Mouse (Mus musculus) small intestine, adult 2 months (tissue): ENCODE results near the gene Trim54. TPM values are rescaled to one million over a fixed set of nuclear protein-coding genes. Genes with fewer than 3 reads are reported as not detected.

Experiments
- H3K27ac ChIP-seq: fragments of 200-500 bp; 2 replicates; pipeline ENCODE4 v1.5.1; 2012; ENCODE audit warnings: low read depth, low read length, control low read depth, inconsistent platforms; ENCODE audit not compliant: insufficient read depth
- H3K27me3 ChIP-seq: fragments of 200-500 bp; 2 replicates; pipeline ENCODE4 v1.6.1; 2012; ENCODE audit warnings: mild to moderate bottlenecking, moderate library complexity, low read length, inconsistent platforms; ENCODE audit not compliant: control insufficient read depth, insufficient read depth
- H3K36me3 ChIP-seq: fragments of 200-500 bp; 2 replicates; pipeline ENCODE4 v1.6.1; 2012; ENCODE audit warnings: mild to moderate bottlenecking, low read length, control low read depth, inconsistent platforms; ENCODE audit not compliant: control insufficient read depth, insufficient read depth
- H3K4me1 ChIP-seq: fragments of 200-500 bp; 2 replicates; pipeline ENCODE4 v1.6.1; 2012; ENCODE audit warnings: low read length, inconsistent platforms, mixed read lengths; ENCODE audit not compliant: control insufficient read depth, insufficient read depth, insufficient read length
- H3K4me3 ChIP-seq: fragments of 200-500 bp; 2 replicates; pipeline ENCODE4 v1.5.1; 2012; ENCODE audit warnings: low read depth, mild to moderate bottlenecking, control low read depth, inconsistent platforms, low read length, moderate library complexity
- CTCF ChIP-seq: fragments of 200-500 bp; IDR thresholded peaks from 2 replicates; pipeline ENCODE4 v1.5.1; 2012; ENCODE audit warnings: low read depth, mild to moderate bottlenecking, control low read depth, inconsistent platforms, low read length, moderate library complexity, mixed read lengths; ENCODE audit not compliant: insufficient replicate concordance, insufficient read length; ENCODE audit errors: extremely low read depth
- POLR2A ChIP-seq: fragments of 200-500 bp; IDR thresholded peaks from 2 replicates; pipeline ENCODE4 v1.6.1; 2012; ENCODE audit warnings: low read depth, mild to moderate bottlenecking, control low read depth, inconsistent platforms, low read length, moderate library complexity
- WGBS: fragments of 180-500 bp; shearing (Covaris S2); methylation state at CpG from one replicate; pipeline ENCODE4 v1.1.7; 2018; 5-methylcytosine and 5-hydroxymethylcytosine counted together
- polyA plus RNA-seq: library from polyadenylated mRNA; depleted of rRNA; stranded (reverse); fragments of >200 nt; gene quantifications from 2 replicates; pipeline ENCODE4 v1.2.3, GENCODE M21; 2012

Gene Trim54
- polyA plus RNA-seq, 1 experiment: not detected

DNA sequence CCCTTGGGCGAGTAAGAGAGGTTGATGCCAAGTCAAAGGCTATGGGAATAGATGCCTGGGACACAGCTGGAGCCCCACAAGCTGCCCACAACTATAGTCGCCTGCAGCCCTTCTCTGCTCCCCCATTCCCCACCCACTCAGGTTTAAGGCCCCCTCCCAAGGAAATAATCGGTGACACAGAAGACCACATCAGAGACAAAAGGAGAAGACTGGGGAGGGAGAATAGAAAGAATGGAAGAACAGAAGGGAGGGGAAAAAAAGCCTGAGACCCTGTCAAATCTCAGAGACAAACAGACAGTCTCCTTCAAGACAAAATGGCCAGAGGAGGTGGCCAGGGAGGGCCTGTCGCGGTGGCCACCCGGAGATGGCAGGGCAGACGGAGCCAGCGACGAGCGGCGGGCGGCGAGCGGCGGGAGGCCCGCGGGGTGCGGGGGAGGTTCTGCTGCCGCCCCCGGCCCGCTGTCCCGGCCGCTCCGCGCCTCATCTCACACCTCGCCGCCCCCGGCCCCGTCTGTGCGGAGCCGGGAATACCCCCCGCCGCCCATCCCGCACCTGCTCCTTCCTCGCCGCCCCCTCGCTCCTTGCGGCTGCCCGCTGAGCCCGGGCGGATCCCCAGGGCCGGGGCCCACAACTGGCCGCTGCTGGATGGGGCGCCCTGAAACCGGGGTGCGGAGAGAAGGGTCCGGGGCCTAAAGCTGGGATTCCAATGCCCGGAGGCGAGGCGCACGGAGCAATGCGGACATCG is 24.1 kb upstream of the Trim54 start:
- Histone ChIP-seq H3K4me1 (peaks cover 16% of the 10 kb centered on the region), H3K36me3 (no peaks in the 10 kb centered on the region), H3K4me3 (peak overlapping the region; percentile 64), H3K27me3 (peaks cover 58% of the 10 kb centered on the region), H3K27ac (no peak overlapping the region)
- no peak for TF ChIP-seq POLR2A
- no peak for TF ChIP-seq CTCF
- 6% methylated on average over 53 of the region's 53 CpGs for WGBS

DNA sequence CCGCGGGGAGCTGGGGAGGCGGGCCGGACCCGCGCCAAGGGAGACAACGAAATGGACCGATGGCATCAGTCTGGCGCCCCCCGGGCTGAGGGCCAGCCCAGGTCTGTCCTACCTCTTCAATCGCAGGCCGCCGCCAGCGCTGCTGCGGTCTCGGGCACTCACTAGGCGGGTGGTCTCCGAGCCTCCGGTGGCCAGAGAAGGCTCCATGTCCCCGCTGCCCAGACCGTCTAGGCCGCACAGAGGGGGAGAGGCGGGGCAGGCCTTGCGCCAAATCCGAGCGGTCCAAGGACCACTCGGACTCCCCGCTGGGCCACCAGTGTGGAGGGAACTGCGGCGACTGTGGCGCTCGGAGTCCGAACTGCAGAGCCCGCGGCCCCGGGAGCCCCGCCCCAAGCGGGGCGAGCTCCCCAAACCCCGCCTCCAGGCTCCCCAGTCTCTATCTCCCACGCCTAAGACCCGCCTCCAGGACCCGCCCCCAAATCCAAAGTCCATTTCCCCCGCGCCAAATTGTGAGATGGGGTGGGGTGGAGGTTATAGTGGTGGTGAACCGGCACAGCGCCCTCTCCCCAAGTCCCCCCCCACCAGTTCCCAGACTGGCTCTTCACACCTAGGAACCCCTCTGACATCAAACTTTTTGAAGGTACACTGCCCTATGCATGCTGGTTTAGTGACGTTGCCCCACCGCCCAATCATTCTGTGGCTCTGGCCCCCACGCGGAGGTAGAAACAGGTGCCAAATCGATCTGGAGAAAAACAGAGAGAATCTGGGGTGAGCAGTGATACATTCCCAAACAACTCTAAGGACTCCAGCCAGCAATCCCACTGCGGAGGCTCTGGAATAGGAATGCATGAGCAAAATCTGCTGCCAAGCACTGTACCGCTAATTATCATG is 23.1 kb upstream of the Trim54 start:
- no peak for TF ChIP-seq POLR2A
- TF ChIP-seq CTCF: no peak
- peak overlapping the region; percentile 64 for H3K4me3 ChIP-seq
- H3K27ac ChIP-seq: no peak overlapping the region
- H3K4me1 ChIP-seq: peaks cover 16% of the 10 kb centered on the region
- peaks cover 58% of the 10 kb centered on the region for H3K27me3 ChIP-seq
- WGBS: 2% methylated on average over 50 of the region's 54 CpGs
- no peaks in the 10 kb centered on the region for H3K36me3 ChIP-seq

DNA sequence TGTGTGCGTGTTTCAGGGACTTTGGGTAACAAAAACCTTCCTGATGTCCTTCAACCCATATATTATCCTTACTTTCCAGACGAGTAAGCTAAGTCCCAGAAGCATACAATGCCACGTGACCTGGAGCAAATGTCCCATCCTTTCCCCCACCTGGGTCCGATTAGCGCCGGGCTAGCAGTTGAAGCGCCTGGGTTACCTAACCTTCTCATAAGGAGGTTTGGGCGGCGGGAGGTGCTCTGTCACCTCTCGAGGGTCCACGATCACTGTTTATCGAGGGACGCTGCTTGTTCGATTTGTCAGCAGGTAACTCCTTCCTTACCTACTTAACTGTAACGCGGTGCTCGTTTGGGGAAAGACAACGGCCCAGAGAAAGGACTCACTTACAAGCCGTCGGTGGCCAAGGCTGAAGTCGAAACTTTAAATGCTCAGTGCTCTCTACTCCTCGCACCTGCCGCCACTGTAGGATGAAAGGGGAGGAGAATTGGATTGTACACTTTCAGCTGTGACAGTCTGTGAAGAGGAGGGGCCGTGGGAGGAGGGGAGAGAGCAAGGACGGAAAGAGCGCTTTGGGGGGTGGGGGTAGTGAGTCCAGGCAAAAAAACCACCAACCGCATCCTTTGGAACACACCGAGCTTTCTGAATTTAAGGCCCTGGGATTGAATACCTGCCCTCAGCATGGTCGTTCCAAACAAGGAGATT is 22.3 kb upstream of the Trim54 start:
- 2% methylated on average over 29 of the region's 29 CpGs for WGBS
- Histone ChIP-seq H3K4me3 (peak overlapping the region; percentile 47), H3K27me3 (peaks cover 58% of the 10 kb centered on the region), H3K27ac (no peak overlapping the region), H3K36me3 (no peaks in the 10 kb centered on the region), H3K4me1 (peaks cover 16% of the 10 kb centered on the region)
- TF ChIP-seq CTCF (no peak), POLR2A (no peak)

DNA sequence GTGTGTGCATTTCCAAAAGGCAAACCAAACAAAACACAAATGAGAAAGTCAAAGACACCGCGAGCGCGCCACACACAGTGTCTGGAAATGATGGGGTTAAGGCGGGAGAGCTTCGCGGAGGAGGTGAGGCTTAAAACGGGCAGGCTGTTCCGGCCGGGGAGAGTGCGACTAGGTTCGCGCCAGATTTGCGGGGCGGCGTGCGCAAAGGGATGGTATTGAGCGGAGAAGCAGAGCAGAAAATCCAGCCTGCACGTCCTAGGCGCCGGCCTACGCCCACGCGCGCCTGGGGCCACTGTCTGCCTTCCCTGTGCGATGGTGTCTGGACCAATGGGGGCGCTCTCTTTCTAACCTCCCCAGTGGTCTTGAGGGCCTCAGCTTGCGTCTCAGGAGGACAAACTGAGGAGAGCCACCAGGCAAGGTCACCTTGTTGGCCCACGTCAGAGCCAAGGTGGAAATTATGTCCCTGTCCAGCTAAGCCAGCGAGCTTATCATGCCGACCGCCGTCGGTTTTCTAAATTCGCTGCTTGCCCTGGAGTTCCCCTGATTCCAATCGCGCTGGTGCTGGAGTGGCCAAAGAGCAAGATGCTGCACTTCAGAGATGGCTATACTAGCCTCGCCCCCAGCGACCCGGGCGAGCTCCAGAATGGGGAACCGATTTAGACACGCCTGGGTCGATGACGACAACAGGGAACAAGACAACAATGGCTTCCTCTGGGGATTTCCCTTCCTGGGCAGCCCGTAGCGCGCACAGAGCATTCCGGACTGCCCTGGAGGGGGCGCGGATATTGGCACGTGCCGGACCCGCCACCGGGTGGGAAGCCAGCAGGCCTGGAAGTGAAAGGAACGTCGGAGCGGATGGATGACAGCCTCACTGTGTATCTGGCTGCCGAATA is 21.5 kb upstream of the Trim54 start:
- WGBS: under 1% methylated on average over 59 of the region's 59 CpGs
- H3K4me3 ChIP-seq: peak overlapping the region; percentile 47
- H3K36me3 ChIP-seq: no peaks in the 10 kb centered on the region
- no peak overlapping the region for H3K27ac ChIP-seq
- peaks cover 16% of the 10 kb centered on the region for H3K4me1 ChIP-seq
- H3K27me3 ChIP-seq: peaks cover 58% of the 10 kb centered on the region
- TF ChIP-seq CTCF (no peak), POLR2A (no peak)

DNA sequence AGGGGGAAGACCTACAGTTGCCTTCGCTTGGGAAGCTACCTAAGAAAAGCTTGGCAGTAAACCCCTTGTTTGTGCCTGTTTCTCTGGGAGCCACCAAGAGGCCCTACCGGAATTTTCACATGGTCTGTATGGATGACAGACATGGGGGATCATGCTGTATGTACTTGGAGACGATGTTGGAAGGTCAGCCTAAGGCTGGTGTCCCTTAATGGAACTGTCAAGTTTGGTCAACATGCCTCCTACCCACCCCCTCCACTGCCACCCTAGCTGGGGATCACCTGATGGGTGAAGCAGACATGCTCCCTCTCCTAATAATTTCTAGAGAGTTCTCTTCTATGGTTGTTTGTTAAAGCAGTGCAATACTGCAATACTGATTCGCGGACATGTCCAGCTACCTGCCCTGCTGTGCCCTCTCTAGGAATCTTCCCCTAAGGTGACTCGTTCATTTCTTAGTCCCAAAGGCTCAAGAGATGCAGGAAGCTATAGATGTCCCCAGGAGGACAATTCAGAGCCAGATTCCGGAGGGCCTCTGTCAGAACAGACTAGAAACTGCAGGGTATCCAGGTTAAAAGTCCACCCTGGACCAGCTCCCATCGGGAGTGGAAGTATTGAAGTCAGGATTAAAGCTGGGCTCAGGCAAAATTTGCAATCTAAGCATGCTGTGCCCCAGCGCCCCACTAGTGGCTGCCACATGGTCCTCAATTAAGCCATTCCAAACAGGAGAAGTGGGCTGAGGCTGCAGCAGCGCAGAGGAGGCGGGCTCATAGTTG is 20.6 kb upstream of the Trim54 start:
- Histone ChIP-seq H3K27ac (no peak overlapping the region), H3K36me3 (no peaks in the 10 kb centered on the region), H3K4me1 (peaks cover 16% of the 10 kb centered on the region), H3K27me3 (peaks cover 51% of the 10 kb centered on the region), H3K4me3 (peak overlapping the region; percentile 47)
- WGBS: 33% methylated on average over 11 of the region's 11 CpGs
- TF ChIP-seq POLR2A (no peak), CTCF (no peak)

DNA sequence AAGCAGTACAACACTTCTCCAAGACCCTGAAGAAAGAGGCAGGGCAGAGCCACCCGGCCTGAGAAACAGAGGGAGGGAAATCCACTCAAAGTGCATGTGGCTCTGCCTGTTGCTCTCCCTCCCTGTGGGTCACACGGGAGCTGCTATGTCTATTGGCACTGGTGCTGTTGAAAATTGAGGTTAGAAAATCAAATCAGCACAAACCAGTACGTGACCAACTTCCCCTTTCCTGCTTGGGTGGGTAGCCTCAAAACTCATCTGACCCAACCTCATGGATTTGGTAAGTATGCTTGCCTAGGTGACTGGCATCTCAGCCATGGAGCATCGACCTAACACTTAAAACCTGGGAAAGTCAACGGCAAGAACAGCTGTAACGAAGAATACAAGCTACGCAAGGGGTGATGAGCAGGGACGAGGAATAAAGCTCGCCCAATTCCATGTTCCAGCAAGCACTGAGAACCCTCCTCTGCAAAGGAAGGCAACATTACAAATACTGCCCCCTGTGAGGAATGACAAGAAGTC is 10.6 kb upstream of the Trim54 start, which contains the start of gene Dnajc5g:
Gene Dnajc5g (plus strand): TSS at position 472 of the 522 bp plus-strand sequence.
- WGBS: 76% methylated on average over 9 of the region's 9 CpGs
- no peaks in the 10 kb centered on the region for H3K4me1 ChIP-seq
- H3K36me3 ChIP-seq: no peaks in the 10 kb centered on the region
- peaks cover 6% of the 10 kb centered on the region; the same call in 1 of the 2 replicates for H3K27me3 ChIP-seq
- no peak for TF ChIP-seq POLR2A
- no peak for TF ChIP-seq CTCF
- H3K27ac ChIP-seq: no peak within 1 kb of the TSS
- H3K4me3 ChIP-seq: no peak within 1 kb of the TSS
